Mouse (Mus musculus) MEL (cell line): Measurements from ENCODE around the gene Arl14.

Source experiments
- CHD1 ChIP-seq: IDR thresholded peaks from 2 replicates; pipeline ENCODE4 v1.6.1; 2012; ENCODE audit warnings: low read depth, mild to moderate bottlenecking, inconsistent platforms, low read length, improper control_type of control experiment
- CHD2 ChIP-seq: IDR thresholded peaks from 2 replicates; pipeline ENCODE4 v1.6.1; 2011; ENCODE audit warnings: low read length, improper control_type of control experiment
- CTCF ChIP-seq, 3 experiments: IDR thresholded peaks in 2 of 3; conservative IDR thresholded peaks in 1 of 3; 2 replicates each; pipeline ENCODE4 v1.5.1; 2011 to 2012; ENCODE audit warnings: low read length in 3 of 3, low read depth in 2 of 3, mild to moderate bottlenecking in 2 of 3, improper control_type of control experiment in 1 of 3, inconsistent platforms in 1 of 3, mixed read lengths in 1 of 3, moderate library complexity in 1 of 3; ENCODE audit not compliant: control insufficient read depth in 1 of 3, insufficient read depth in 1 of 3, poor library complexity in 1 of 3, severe bottlenecking in 1 of 3
- E2F4 ChIP-seq: IDR thresholded peaks from 2 replicates; pipeline ENCODE4 v1.6.1; 2011; ENCODE audit warnings: low read depth, low read length, improper control_type of control experiment, borderline replicate concordance
- ELF1 ChIP-seq: IDR thresholded peaks from 2 replicates; pipeline ENCODE4 v1.6.1; 2014; ENCODE audit warnings: low read depth, mild to moderate bottlenecking, inconsistent platforms, low read length, improper control_type of control experiment, moderate library complexity
- ETS1 ChIP-seq: IDR thresholded peaks from 2 replicates; pipeline ENCODE4 v1.6.1; 2012; ENCODE audit warnings: low read depth, mild to moderate bottlenecking, inconsistent platforms, low read length, improper control_type of control experiment, moderate library complexity
- HCFC1 ChIP-seq: IDR thresholded peaks from 2 replicates; pipeline ENCODE4 v1.6.1; 2012; ENCODE audit warnings: low read depth, mild to moderate bottlenecking, inconsistent platforms, low read length, improper control_type of control experiment, moderate library complexity
- JUND ChIP-seq: IDR thresholded peaks from 2 replicates; pipeline ENCODE4 v1.6.1; 2011; ENCODE audit warnings: low read depth, mild to moderate bottlenecking, improper control_type of control experiment, low read length
- MAFK ChIP-seq: IDR thresholded peaks from 2 replicates; pipeline ENCODE4 v1.6.1; 2011; ENCODE audit warnings: low read depth, mild to moderate bottlenecking, low read length, improper control_type of control experiment, borderline replicate concordance
- MAX ChIP-seq: IDR thresholded peaks from 2 replicates; pipeline ENCODE4 v1.6.1; 2011; ENCODE audit warnings: low read length, improper control_type of control experiment
- MXI1 ChIP-seq: IDR thresholded peaks from 2 replicates; pipeline ENCODE4 v1.6.1; 2011; ENCODE audit warnings: mild to moderate bottlenecking, low read depth, low read length, improper control_type of control experiment
- ZMIZ1 ChIP-seq: IDR thresholded peaks from 2 replicates; pipeline ENCODE4 v1.6.1; 2012; ENCODE audit warnings: low read depth, mild to moderate bottlenecking, inconsistent platforms, low read length, improper control_type of control experiment, moderate library complexity
- ZNF384 ChIP-seq: IDR thresholded peaks from 2 replicates; pipeline ENCODE4 v1.6.1; 2012; ENCODE audit warnings: low read depth, mild to moderate bottlenecking, inconsistent platforms, low read length, improper control_type of control experiment

GRCm38 (mm10) chr3:69205266-69206054 is 16.8 kb upstream of the Arl14 start:
- no peak for TF ChIP-seq MAX
- TF ChIP-seq CTCF (IDR thresholded peaks at IDR 0.05 in 2 of 3, conservative IDR thresholded peaks at IDR 0.05 in 1 of 3; ENCODE audit: control insufficient read depth in 1 of 3, insufficient read depth in 1 of 3, low read depth in 2 of 3, low read length in 3 of 3, poor library complexity in 1 of 3, severe bottlenecking in 1 of 3), result no peak
- TF ChIP-seq CHD1, result no peak
- no peak for TF ChIP-seq ETS1
- TF ChIP-seq HCFC1, result no peak
- no peak for TF ChIP-seq ELF1
- TF ChIP-seq MAFK, result no peak
- no peak for TF ChIP-seq CHD2
- TF ChIP-seq JUND, result no peak
- no peak for TF ChIP-seq MXI1
- no peak for TF ChIP-seq E2F4
- TF ChIP-seq ZNF384, result no peak
- no peak for TF ChIP-seq ZMIZ1
